Mouse (Mus musculus) embryonic facial prominence, embryonic 13.5 days (tissue): ENCODE measurements around the gene Brca1. TPM values are rescaled to one million over a fixed set of nuclear protein-coding genes. Genes with fewer than 3 reads are reported as not detected.
A peak's percentile ranks its signal among the peaks of the same experiment; 100 is the strongest.
"Not testable (repeated sequence)": the region's sequence is repeated elsewhere in the genome, so short reads cannot be mapped to it uniquely, and the experiment has no call there.

Experiments
- ATAC-seq: fragments of 200-750 bp; cut with Nextera tagmentation; 2 replicates; pipeline ENCODE4 v1.8.0; 2017; ENCODE audit warnings: low read depth; ENCODE audit not compliant: insufficient number of reproducible peaks, insufficient read depth, low FRiP score, low TSS enrichment
- H3K27ac ChIP-seq: fragments of 300-500 bp; sonication (generic); 2 replicates; pipeline ENCODE4 v1.5.1; 2015; ENCODE audit warnings: moderate library complexity, mild to moderate bottlenecking, inconsistent platforms
- H3K27me3 ChIP-seq: fragments of 300-500 bp; sonication (generic); 2 replicates; pipeline ENCODE4 v1.6.1; 2015; ENCODE audit warnings: mild to moderate bottlenecking, inconsistent platforms
- H3K36me3 ChIP-seq: fragments of 300-500 bp; sonication (generic); 2 replicates; pipeline ENCODE4 v1.6.1; 2015; ENCODE audit warnings: mild to moderate bottlenecking, inconsistent platforms
- H3K4me1 ChIP-seq: fragments of 300-500 bp; sonication (generic); 2 replicates; pipeline ENCODE4 v1.6.1; 2015; ENCODE audit warnings: inconsistent platforms
- H3K4me2 ChIP-seq: fragments of 300-500 bp; sonication (generic); 2 replicates; pipeline ENCODE4 v1.6.1; 2015; ENCODE audit warnings: moderate library complexity, mild to moderate bottlenecking, inconsistent platforms
- H3K4me3 ChIP-seq: fragments of 300-500 bp; sonication (generic); 2 replicates; pipeline ENCODE4 v1.5.1; 2015; ENCODE audit warnings: mild to moderate bottlenecking, inconsistent platforms
- H3K9ac ChIP-seq: fragments of 300-500 bp; sonication (generic); 2 replicates; pipeline ENCODE4 v1.6.1; 2015; ENCODE audit warnings: mild to moderate bottlenecking, inconsistent platforms
- H3K9me3 ChIP-seq: fragments of 300-500 bp; sonication (generic); 2 replicates; pipeline ENCODE4 v1.6.1; 2016; ENCODE audit warnings: inconsistent platforms
- WGBS: fragments of 180-500 bp; shearing (Covaris S2); methylation state at CpG from one replicate; pipeline ENCODE4 v1.1.7; 2015; ENCODE audit warnings: mixed read lengths; 5-methylcytosine and 5-hydroxymethylcytosine counted together
- polyA plus RNA-seq: library from polyadenylated mRNA; unstranded; fragments of >200 nt; fragmentation: Nextera tagmentation; extraction: Ambion mirVana; gene quantifications from 2 replicates; pipeline ENCODE4 v1.2.1, GENCODE M21; 2015

The Brca1 gene
- polyA plus RNA-seq, 1 experiment from 2014 or later = 10.6 TPM

DNA sequence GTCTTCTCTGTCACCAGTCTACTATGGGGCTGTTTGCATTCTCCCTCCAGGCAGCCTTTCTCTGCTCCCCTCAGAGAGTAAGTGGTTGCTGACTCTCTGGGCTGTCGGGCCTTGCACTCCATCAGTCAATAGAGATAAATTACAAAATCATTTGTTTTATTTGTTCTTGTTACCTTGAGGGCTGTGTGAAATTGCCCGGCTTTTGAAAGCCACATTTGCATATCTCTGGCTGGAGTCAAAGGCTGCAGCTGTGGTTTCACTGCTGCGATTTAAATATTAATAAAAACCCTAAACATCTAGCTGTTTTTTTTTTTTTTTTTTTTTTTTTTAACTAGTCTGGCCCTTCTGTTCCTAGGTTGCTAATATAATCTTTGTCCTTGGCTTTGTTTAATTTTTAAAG lies 68.0 kb downstream of the Brca1 start:
- H3K36me3 ChIP-seq = peaks cover 19% of the 10 kb centered on the region
- 50% methylated on average over 3 of the region's 3 CpGs for WGBS
- no peak overlapping the region for H3K4me3 ChIP-seq
- ATAC-seq = no peak
- H3K4me1 ChIP-seq = peaks cover 5% of the 10 kb centered on the region; the same call in 1 of the 2 replicates
- no peak overlapping the region for H3K4me2 ChIP-seq
- H3K9ac ChIP-seq = no peak overlapping the region
- no peaks in the 10 kb centered on the region for H3K9me3 ChIP-seq
- no peak overlapping the region for H3K27ac ChIP-seq
- no peaks in the 10 kb centered on the region; the same call in 1 of the 2 replicates for H3K27me3 ChIP-seq

DNA sequence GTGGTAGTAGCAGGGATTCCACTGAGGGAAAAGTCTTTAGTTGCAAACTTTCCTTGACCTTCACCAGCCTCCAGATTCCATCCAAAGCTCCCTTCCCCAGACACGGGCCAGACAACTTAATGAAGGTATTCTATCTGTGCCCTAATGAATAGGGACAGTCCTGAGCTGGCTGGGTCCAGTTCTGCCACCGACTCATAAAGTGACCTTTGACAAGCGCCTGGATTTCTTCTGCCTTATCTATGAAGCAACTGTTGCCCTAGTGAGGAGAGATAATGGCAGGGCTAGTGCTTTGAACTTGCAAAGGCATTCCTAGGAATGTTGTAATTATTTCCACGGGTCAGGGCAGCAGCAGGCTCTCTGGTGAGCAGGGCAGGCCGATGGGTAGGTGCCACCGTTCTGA lies 70.8 kb downstream of the Brca1 start:
- Histone ChIP-seq H3K9me3 (no peaks in the 10 kb centered on the region), H3K9ac (no peak overlapping the region), H3K27me3 (no peaks in the 10 kb centered on the region; the same call in 1 of the 2 replicates), H3K36me3 (no peaks in the 10 kb centered on the region), H3K4me2 (no peak overlapping the region), H3K4me3 (no peak overlapping the region), H3K27ac (no peak overlapping the region), H3K4me1 (peaks cover 10% of the 10 kb centered on the region; the same call in 1 of the 2 replicates)
- no peak for ATAC-seq
- 53% methylated on average over 6 of the region's 6 CpGs for WGBS

DNA sequence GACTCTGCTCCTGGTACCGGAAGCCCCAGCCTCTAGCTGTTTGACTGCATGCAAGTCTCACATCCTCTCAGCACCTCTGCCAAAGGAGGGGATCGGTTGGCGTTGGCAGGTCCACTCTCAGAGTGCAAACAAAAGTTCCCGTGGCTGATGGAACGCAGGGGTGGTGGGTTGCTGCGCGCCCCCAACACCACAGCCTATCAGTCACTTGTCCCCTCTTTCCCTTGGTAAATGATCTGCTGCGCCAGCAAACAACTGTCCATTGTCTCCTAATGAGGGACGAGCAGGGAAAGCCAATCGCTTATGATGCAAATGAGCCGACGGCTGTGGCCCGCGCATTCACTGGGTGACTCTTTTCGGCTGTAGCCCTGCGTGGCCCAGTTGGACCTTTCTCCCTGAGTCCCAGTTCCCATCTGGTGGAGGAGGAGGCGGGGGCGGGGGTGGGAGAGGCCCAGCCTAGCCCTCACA lies 72.6 kb downstream of the Brca1 start:
- WGBS = 7% methylated on average over 18 of the region's 18 CpGs
- Histone ChIP-seq H3K4me3 (peak overlapping the region; percentile 16; the same call in 1 of the 2 replicates), H3K27me3 (no peaks in the 10 kb centered on the region; the same call in 1 of the 2 replicates), H3K27ac (0 out of 2 replicates have a peak overlapping the region, but pooled peaks have one; percentile 7), H3K9ac (peak overlapping the region; percentile 16; the same call in 1 of the 2 replicates), H3K9me3 (no peaks in the 10 kb centered on the region), H3K36me3 (no peaks in the 10 kb centered on the region), H3K4me2 (peak overlapping the region; percentile 44), H3K4me1 (peaks cover 10% of the 10 kb centered on the region; the same call in 1 of the 2 replicates)
- no peak for ATAC-seq

DNA sequence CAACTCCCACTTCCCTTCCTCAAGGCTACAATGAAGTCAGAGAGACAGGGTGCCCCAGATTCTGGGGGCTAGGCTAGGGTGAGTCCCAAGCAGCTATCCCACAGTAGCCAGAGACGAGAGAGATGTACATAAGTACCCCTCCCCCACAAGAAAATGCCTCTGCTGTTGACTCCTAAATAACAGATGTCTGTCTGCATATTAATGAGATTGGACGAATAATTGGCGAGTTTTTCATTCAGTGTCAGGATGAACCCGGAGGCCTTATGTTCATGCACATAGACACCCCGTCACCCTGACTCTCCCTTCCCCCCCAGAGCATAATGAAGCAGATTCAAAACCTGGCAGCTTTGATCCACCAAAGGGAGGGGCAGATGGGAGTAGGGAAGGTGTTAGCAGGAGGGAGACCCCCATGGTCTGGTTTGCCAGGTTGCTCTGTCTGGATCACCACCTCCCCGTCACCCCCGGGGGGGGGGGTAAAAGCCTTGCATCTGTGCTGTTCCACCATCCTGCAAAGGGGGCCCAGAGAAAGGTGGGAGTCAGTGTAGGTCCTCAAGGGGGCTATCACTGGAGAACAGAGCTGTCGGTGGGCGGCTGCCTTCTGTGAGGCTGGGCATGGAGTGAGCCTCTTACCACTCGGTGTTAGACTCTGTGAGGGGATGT lies 74.1 kb downstream of the Brca1 start:
- Histone ChIP-seq H3K27me3 (no peaks in the 10 kb centered on the region; the same call in 1 of the 2 replicates), H3K9ac (no peak overlapping the region), H3K4me3 (no peak overlapping the region), H3K36me3 (no peaks in the 10 kb centered on the region), H3K4me1 (peaks cover 10% of the 10 kb centered on the region; the same call in 1 of the 2 replicates), H3K4me2 (no peak overlapping the region), H3K9me3 (no peaks in the 10 kb centered on the region), H3K27ac (no peak overlapping the region)
- WGBS = 51% methylated on average over 10 of the region's 10 CpGs
- no peak for ATAC-seq

DNA sequence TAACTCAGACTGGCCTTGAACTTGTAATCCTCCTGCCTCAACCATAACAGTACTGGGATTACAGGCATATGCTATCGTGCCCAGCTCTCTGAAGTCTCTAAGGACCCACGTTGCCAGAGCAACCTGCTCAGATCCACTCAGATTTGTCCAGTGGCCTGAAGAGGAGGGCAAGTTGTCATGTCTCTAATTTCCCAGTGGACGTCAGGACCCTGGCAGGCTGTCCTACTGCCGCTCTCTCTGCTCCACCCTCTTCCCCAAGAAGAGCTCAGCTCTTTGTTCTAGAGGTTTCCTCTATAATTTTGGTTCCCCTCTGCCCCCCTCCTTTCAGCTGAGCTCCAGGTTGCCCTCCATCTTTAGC lies 74.6 kb downstream of the Brca1 start:
- 40% methylated on average over 4 of the region's 4 CpGs for WGBS
- Histone ChIP-seq H3K9ac (no peak overlapping the region), H3K4me2 (no peak overlapping the region), H3K27ac (no peak overlapping the region), H3K4me1 (peaks cover 13% of the 10 kb centered on the region; the same call in 1 of the 2 replicates), H3K4me3 (no peak overlapping the region), H3K9me3 (no peaks in the 10 kb centered on the region), H3K36me3 (no peaks in the 10 kb centered on the region), H3K27me3 (peaks cover 3% of the 10 kb centered on the region)
- no peak for ATAC-seq

DNA sequence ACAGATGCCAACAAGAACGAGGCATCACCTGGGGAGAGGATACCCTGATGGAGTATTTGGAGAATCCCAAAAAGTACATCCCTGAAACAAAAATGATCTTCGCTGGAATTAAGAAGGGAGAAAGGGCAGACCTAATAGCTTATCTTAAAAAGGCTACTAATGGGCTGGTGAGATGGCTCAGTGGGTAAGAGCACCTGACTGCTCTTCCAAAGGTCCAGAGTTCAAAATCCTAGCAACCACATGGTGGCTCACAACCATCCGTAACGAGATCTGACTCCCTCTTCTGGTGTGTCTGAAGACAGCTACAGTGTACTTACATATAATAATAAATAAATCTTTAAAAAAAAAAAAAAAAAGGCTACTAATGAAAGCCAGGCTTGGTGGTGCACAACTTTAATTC lies 75.4 kb downstream of the Brca1 start:
- H3K4me3 ChIP-seq, H3K27me3 ChIP-seq, H3K36me3 ChIP-seq, H3K9ac ChIP-seq, H3K4me2 ChIP-seq, ATAC-seq, H3K9me3 ChIP-seq, H3K27ac ChIP-seq: not testable (repeated sequence)
- 92% methylated on average over 4 of the region's 4 CpGs for WGBS
- peaks cover 13% of the 10 kb centered on the region; the same call in 1 of the 2 replicates for H3K4me1 ChIP-seq

DNA sequence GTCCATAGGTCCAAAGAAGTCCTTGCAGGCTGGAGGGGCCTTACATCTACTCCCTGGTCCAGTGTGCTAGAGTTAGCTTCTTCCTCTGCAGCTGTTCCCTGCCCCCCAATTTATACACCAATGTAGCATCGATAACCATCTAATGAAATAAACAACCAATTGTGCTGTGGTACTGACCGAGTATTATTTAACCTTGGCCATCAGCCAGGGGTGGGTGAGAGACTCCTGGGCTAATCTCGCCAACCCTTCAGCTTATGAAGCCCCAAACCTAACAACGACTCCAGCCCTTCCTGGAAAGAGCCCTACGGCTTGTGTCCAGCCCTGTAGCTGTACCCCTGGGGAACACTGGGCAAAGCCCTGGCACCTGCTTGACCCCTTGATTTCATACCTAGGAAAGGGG lies 77.5 kb downstream of the Brca1 start:
- WGBS = 76% methylated on average over 5 of the region's 5 CpGs
- Histone ChIP-seq H3K9me3 (no peaks in the 10 kb centered on the region), H3K4me3 (no peak overlapping the region), H3K27ac (no peak overlapping the region), H3K4me1 (peaks cover 13% of the 10 kb centered on the region; the same call in 1 of the 2 replicates), H3K4me2 (no peak overlapping the region), H3K36me3 (no peaks in the 10 kb centered on the region), H3K9ac (no peak overlapping the region), H3K27me3 (peaks cover 3% of the 10 kb centered on the region)
- no peak for ATAC-seq

- H3K36me3 ChIP-seq, H3K9ac ChIP-seq, ATAC-seq, H3K9me3 ChIP-seq, H3K4me3 ChIP-seq, H3K27ac ChIP-seq, H3K4me2 ChIP-seq, H3K27me3 ChIP-seq: not testable (repeated sequence)
- WGBS = 75% methylated on average over 1 of the region's 1 CpGs
- peaks cover 11% of the 10 kb centered on the region; the same call in 1 of the 2 replicates for H3K4me1 ChIP-seq
Observed at GRCm38 (mm10) chr11:101473686-101474085, 78.1 kb downstream of the Brca1 start.

DNA sequence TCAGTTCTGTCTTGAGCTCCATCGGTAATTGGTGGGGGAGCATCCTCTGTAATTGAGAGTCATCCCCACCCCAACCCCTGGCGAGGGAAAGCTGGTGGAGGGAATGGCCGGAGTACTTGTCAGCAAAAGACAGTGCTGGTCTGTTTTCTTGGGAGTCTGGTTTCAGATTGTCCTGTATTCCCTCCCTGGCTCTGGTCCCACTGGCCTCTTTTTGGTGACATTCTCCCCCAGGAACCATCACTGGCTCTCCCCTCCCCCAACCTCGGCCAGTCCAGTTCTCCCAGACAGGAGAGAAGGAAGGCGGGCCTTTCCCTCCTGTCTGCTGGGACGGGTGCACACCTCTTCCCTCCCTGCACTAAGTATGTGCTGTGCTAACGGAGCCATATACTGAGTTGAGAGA lies 79.4 kb downstream of the Brca1 start:
- H3K27me3 ChIP-seq = peaks cover 3% of the 10 kb centered on the region; the same call in 1 of the 2 replicates
- H3K36me3 ChIP-seq = no peaks in the 10 kb centered on the region
- H3K4me1 ChIP-seq = peaks cover 18% of the 10 kb centered on the region
- H3K9ac ChIP-seq = no peak overlapping the region
- H3K27ac ChIP-seq = no peak overlapping the region
- H3K4me3 ChIP-seq = no peak overlapping the region
- no peak for ATAC-seq
- WGBS = 37% methylated on average over 7 of the region's 7 CpGs
- H3K9me3 ChIP-seq = no peaks in the 10 kb centered on the region
- no peak overlapping the region for H3K4me2 ChIP-seq

DNA sequence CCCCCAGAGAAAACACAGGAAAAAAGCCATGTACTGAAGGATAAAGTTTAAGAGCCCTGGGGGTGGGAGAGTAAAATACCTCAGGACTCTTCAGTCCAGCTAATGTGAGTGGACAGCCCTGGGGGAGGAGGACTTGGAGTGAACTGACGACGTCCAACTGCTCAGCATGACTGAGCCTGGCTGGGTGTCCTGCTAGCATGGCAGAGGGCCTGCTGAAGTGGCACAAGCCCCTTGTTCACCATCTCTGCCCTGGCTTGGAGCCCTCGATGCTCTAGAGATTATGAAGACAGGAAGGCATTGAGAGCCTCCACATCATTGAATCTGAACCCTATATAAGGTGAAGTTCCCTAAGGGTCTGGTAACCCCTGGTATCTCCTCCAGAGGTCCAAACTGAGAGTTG lies 79.8 kb downstream of the Brca1 start:
- Histone ChIP-seq H3K27ac (no peak overlapping the region), H3K36me3 (no peaks in the 10 kb centered on the region), H3K9ac (no peak overlapping the region), H3K27me3 (peaks cover 3% of the 10 kb centered on the region; the same call in 1 of the 2 replicates), H3K4me2 (no peak overlapping the region), H3K9me3 (no peaks in the 10 kb centered on the region), H3K4me3 (no peak overlapping the region), H3K4me1 (peaks cover 19% of the 10 kb centered on the region)
- WGBS = 54% methylated on average over 3 of the region's 3 CpGs
- no peak for ATAC-seq

GRCm38 (mm10) chr11:101470206-101470605 lies 81.5 kb downstream of the Brca1 start:
- Histone ChIP-seq H3K9me3 (no peaks in the 10 kb centered on the region), H3K9ac (no peak overlapping the region), H3K4me3 (no peak overlapping the region), H3K4me1 (peaks cover 19% of the 10 kb centered on the region), H3K27me3 (peaks cover 5% of the 10 kb centered on the region; the same call in 1 of the 2 replicates), H3K27ac (no peak overlapping the region), H3K4me2 (no peak overlapping the region), H3K36me3 (no peaks in the 10 kb centered on the region)
- 28% methylated on average over 7 of the region's 7 CpGs for WGBS
- ATAC-seq = no peak

DNA sequence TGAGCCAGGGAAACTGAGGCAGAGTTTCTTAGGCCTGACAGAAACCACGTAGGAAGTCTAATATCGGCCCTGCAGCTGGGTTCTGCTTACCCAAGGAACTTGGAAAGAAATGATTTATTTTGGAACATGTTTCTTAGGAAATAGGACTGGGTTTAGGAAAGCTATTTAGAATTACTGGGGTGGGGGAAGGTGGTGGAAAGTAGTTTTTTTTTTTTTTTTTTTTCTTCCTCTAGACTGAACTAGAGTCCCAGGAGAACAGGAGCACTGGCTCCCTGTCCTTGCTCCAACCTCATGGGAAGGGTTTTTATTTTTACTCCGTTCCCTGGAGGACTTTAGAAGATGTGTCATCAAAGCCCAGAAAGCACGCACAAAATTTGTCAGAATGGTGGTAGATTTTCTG lies 82.6 kb downstream of the Brca1 start:
- ATAC-seq = no peak
- Histone ChIP-seq H3K4me3 (peak overlapping the region; percentile 72), H3K4me1 (peaks cover 29% of the 10 kb centered on the region), H3K27me3 (peaks cover 5% of the 10 kb centered on the region; the same call in 1 of the 2 replicates), H3K4me2 (peak overlapping the region; percentile 94), H3K9ac (0 out of 2 replicates have a peak overlapping the region, but pooled peaks have one; percentile 79), H3K36me3 (no peaks in the 10 kb centered on the region), H3K9me3 (no peaks in the 10 kb centered on the region), H3K27ac (no peak overlapping the region)
- WGBS = 62% methylated on average over 4 of the region's 4 CpGs
